Mouse (Mus musculus) thymus, adult 2 months (tissue): Measurements from ENCODE around the gene Tcam1. TPM values are rescaled to one million over a fixed set of nuclear protein-coding genes. Genes with fewer than 3 reads are reported as not detected.

ENCODE experiments used
- DNase-seq: peaks from one replicate; pipeline ENCODE4 v3.0.0; 2021
- H3K27ac ChIP-seq: fragments of 200-500 bp; 2 replicates; pipeline ENCODE4 v1.5.1; 2012; ENCODE audit warnings: low read length, control low read depth; ENCODE audit not compliant: control insufficient read depth, insufficient read depth
- H3K27me3 ChIP-seq: fragments of 200-500 bp; 2 replicates; pipeline ENCODE4 v1.6.1; 2012; ENCODE audit warnings: mild to moderate bottlenecking, low read length, moderate library complexity, mixed read lengths; ENCODE audit not compliant: control insufficient read depth, insufficient read depth
- H3K36me3 ChIP-seq: fragments of 200-500 bp; 2 replicates; pipeline ENCODE4 v1.6.1; 2012; ENCODE audit warnings: mild to moderate bottlenecking, low read length, moderate library complexity; ENCODE audit not compliant: control insufficient read depth, insufficient read depth
- H3K4me1 ChIP-seq: fragments of 200-500 bp; replicated peaks from 2 replicates; pipeline ENCODE4 v1.6.1; 2012; ENCODE audit warnings: low read length; ENCODE audit not compliant: control insufficient read depth, insufficient read depth
- H3K4me3 ChIP-seq: fragments of 200-500 bp; 2 replicates; pipeline ENCODE4 v1.5.1; 2012; ENCODE audit warnings: mild to moderate bottlenecking, low read length, control low read depth, moderate library complexity; ENCODE audit not compliant: control insufficient read depth, insufficient read depth
- CTCF ChIP-seq: fragments of 200-500 bp; IDR thresholded peaks from 2 replicates; pipeline ENCODE4 v1.5.1; 2012; ENCODE audit warnings: mild to moderate bottlenecking, control low read depth, low read length, moderate library complexity, borderline replicate concordance; ENCODE audit not compliant: control insufficient read depth, poor library complexity, insufficient read depth; ENCODE audit errors: extremely low read depth
- POLR2A ChIP-seq: fragments of 200-500 bp; IDR thresholded peaks from 2 replicates; pipeline ENCODE4 v1.6.1; 2012; ENCODE audit warnings: mild to moderate bottlenecking, low read length, control low read depth, moderate library complexity; ENCODE audit not compliant: control insufficient read depth, poor library complexity, insufficient read depth; ENCODE audit errors: extremely low read depth
- WGBS: fragments of 180-500 bp; shearing (Covaris S2); methylation state at CpG from one replicate; pipeline ENCODE4 v1.1.7; 2018; 5-methylcytosine and 5-hydroxymethylcytosine counted together
- polyA plus RNA-seq: library from polyadenylated mRNA; depleted of rRNA; stranded (reverse); fragments of >200 nt; gene quantifications from 2 replicates; pipeline ENCODE4 v1.2.3, GENCODE M21; 2012

Gene Tcam1
- polyA plus RNA-seq, 1 experiment = 0.47 TPM

GRCm38 (mm10) chr11:106267311-106267852 is 9.1 kb upstream of the Tcam1 start:
- WGBS = 83% methylated on average over 15 of the region's 15 CpGs

GRCm38 (mm10) chr11:106267871-106268270 is 8.6 kb upstream of the Tcam1 start:
- WGBS = 95% methylated on average over 5 of the region's 5 CpGs
- Histone ChIP-seq H3K27me3 (no peaks in the 10 kb centered on the region), H3K27ac (peak overlapping the region; percentile 89; the same call in 1 of the 2 replicates), H3K36me3 (peaks cover 51% of the 10 kb centered on the region), H3K4me1 (peaks cover 36% of the 10 kb centered on the region), H3K4me3 (no peak overlapping the region)
- no peak for DNase-seq
- TF ChIP-seq CTCF = no peak
- TF ChIP-seq POLR2A = no peak

More at GRCm38 (mm10) chr11:106267311-106267852, 9.1 kb upstream of the Tcam1 start:
- Histone ChIP-seq H3K4me3 (no peak overlapping the region), H3K4me1 (peaks cover 36% of the 10 kb centered on the region), H3K27ac (no peak overlapping the region), H3K27me3 (no peaks in the 10 kb centered on the region), H3K36me3 (peaks cover 56% of the 10 kb centered on the region)
- DNase-seq = no peak
- TF ChIP-seq CTCF (no peak), POLR2A (no peak)

GRCm38 (mm10) chr11:106268326-106269059 is 8.0 kb upstream of the Tcam1 start:
- peak overlapping the region; percentile 89 for H3K27ac ChIP-seq
- 56% methylated on average over 8 of the region's 8 CpGs for WGBS

GRCm38 (mm10) chr11:106269060-106269431 is 7.4 kb upstream of the Tcam1 start:
- Histone ChIP-seq H3K27me3 (no peaks in the 10 kb centered on the region), H3K36me3 (peaks cover 39% of the 10 kb centered on the region), H3K4me1 (peaks cover 36% of the 10 kb centered on the region), H3K4me3 (peak overlapping the region; percentile 16), H3K27ac (peak overlapping the region; percentile 95)
- TF ChIP-seq POLR2A (no peak), CTCF (no peak)
- DNase-seq = peak; percentile 76
- WGBS = 5% methylated on average over 3 of the region's 3 CpGs

More at GRCm38 (mm10) chr11:106268326-106269059, 8.0 kb upstream of the Tcam1 start:
- DNase-seq = no peak
- H3K36me3 ChIP-seq = peaks cover 44% of the 10 kb centered on the region
- peak overlapping the region; percentile 17 for H3K4me3 ChIP-seq
- H3K4me1 ChIP-seq = peaks cover 36% of the 10 kb centered on the region
- TF ChIP-seq POLR2A (no peak), CTCF (no peak)
- no peaks in the 10 kb centered on the region for H3K27me3 ChIP-seq

GRCm38 (mm10) chr11:106271131-106271793 is 5.2 kb upstream of the Tcam1 start:
- DNase-seq = no peak
- Histone ChIP-seq H3K27ac (peak overlapping the region; percentile 60), H3K27me3 (no peaks in the 10 kb centered on the region), H3K36me3 (peaks cover 17% of the 10 kb centered on the region), H3K4me1 (peaks cover 40% of the 10 kb centered on the region), H3K4me3 (peak overlapping the region; percentile 97)
- TF ChIP-seq POLR2A (no peak), CTCF (no peak)
- WGBS = 30% methylated on average over 5 of the region's 5 CpGs

GRCm38 (mm10) chr11:106271794-106272643 is 4.5 kb upstream of the Tcam1 start:
- H3K4me3 ChIP-seq = peak overlapping the region; percentile 97
- no peaks in the 10 kb centered on the region for H3K27me3 ChIP-seq
- DNase-seq = no peak
- no peak for TF ChIP-seq POLR2A
- no peak for TF ChIP-seq CTCF
- peaks cover 43% of the 10 kb centered on the region for H3K4me1 ChIP-seq
- H3K27ac ChIP-seq = peak overlapping the region; percentile 60
- peaks cover 9% of the 10 kb centered on the region for H3K36me3 ChIP-seq
- WGBS = under 1% methylated on average over 41 of the region's 41 CpGs
